Mouse (Mus musculus): Measurements from ENCODE around the gene Slit1. TPM values are rescaled to one million over a fixed set of nuclear protein-coding genes. Genes with fewer than 3 reads are reported as not detected.

The Slit1 gene
- total RNA-seq (2021), result under 1 TPM; 0.07 to 0.12 TPM
- long read RNA-seq, experiment 1, result 0 reads
- long read RNA-seq, experiment 2, result 0 reads

DNA sequence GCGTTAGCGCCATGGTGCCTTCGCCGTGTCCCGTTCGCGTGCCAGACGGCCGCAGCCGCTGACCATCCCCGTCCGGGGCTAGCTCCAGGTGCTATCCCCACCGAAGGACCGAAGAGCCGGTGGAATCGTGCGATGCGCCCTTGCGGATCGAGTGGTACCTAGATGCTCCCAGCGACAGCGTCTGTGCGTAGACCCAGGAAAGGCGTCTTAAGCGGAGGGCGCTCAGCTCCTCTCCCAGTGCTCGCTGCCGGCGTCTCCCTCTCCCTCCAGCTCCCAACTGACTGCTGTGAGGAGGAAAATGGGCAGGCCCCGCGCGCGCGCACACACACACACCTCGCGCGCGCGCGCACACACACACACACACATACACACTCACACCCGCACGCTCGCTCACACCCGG is at the start of gene Slit1:
Slit1 (minus strand) TSS at position 270 of the 400 bp plus-strand sequence.
- intact Hi-C loops (cut with DNase I), result no loop called here
- DNase-seq, result no peak

DNA sequence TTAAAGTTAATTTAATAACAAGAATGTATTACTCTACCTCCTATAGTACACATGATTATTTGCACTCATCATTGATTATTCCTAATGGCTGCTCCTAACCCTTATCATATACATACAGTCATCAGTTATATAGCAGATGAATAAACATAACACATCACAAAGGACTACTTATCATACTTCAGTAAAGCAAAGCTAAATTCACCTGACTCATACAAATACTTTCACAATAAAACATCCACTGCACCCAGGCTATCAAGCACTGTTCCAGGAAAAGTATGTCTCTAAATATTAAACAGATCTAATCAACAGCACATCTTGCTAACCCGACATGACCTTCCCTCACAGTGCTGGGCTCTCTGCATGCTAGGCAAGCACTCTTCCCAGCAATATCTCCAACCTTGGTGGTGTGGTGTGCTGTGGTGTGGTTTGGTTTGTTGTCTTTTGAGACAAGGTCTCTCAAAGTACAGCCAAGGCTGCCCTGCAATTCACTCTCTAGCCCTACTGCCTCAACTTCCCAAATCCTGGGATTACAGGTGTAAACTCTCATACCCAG is 49.5 kb upstream of the Slit1 start:
- intact Hi-C loops (cut with DNase I), result no loop called here
- no peak for DNase-seq

DNA sequence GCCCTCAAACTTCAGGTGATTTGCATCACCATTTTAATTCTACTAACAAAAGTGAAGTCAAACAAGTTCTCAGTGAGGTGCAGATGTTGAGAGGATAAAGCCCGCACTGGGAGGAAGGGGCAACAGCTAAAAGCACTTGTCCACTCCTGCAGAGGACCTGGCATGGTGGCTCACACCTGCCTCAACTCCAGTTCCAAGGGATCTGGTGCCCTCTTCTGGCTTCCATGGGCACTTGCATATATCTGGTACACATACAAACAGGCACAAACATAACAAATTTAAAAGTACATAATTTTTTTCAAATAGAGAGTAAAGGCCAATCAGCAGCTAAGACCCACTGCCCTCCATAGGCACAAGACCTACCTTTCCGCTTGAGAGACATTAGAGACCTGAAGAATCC is 47.9 kb upstream of the Slit1 start:
- intact Hi-C loops (cut with DNase I), result no loop called here
- no peak for DNase-seq

DNA sequence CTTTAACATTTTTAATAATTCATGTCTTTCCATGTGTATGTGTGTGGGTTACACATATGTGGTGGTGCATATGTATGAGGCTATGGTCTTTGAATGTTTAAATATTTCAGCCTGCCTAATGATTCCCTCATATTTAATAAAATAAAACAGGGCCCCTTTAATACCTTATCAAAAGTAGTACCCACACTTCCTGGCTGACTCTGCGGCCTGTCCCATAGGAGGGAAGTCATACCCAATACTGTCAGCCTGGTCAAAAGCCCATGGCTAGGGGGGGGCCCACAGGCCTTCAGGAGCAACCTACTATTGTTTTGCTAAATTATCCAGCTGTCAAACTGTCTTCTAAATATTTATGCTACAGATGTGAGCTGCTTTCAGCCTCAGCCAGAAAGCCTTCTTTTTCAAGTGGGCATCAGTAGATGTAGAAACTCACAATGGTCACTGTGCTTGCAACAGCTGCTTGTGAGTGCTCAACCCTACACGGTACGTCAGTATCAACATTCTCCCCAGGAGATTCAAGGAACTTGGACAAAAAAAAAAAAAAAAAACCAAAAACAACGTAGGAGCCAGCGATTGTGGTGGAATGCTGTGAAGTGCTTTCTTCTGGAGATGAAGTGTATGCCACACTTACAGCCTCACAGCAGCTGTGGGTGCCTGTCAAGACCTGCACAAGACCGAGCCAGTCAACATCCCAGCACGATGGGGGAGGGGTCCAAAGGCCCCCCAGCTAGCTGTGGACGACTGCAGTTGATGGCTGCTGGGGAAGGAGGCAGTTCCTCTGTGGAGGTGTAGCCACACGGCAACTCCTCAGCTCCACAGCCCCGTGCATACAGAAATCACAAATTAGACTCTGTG is 45.9 kb upstream of the Slit1 start:
- DNase-seq, result no peak
- intact Hi-C loops (cut with DNase I), result no loop called here

DNA sequence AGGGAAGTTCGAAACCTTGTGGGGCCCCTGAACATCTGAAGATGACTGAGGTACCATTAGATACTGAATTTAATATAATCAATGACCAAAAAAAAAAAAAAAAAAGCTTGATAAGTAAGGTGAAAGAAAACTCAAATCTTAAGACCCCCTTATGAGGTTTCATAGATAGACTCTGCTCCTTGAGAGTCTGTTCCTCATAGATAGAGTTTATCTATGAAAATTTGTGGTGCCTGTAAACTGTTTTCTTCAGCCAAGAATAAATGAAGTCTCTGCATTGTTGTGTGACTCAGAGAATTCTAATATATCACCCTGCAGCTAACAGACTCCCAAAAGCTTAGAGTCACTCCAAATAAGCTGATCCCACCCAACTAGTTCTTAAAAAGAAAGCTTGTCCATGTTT is 43.4 kb upstream of the Slit1 start:
- no peak for DNase-seq
- intact Hi-C loops (cut with DNase I), result no loop called here

DNA sequence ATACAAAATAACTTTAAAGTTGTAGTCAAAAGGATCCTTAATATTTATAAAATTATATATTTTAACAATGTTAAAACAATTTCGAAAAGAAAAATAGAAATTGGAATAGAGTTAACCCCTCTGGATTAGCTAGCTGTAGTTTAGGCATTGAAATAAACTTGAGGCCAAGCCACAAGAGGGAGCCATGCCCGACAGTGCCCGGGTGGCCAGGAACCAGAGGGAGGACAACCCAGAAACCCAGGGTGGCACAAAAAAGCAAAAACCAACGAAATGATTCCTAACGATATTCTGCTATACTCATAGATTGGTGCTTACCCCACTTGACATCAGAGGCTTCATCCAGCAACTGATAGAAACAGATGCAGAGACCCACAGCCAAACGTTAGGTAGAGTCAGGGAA is 34.0 kb upstream of the Slit1 start:
- DNase-seq, result peak in 1 of 2 experiments; percentile 21
- intact Hi-C loops (cut with DNase I), result no loop called here

DNA sequence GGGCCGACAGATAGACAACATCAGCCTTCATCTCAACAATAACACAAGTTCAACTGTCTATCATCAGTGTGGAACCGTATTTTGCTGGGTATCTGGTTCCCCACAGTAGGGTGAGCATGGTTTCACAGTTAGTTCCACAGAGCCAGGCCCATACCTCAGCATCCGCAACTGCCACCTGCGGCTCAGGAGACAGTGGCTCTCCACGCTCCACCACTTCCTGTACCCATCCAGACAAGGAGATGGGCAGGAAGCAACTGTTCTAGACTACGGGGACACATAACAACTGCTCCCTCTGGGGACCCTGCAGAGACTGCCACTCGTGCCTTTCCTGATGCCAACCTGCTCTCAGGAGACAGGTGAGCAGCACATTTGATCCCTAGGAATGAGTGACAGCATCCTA is 25.2 kb upstream of the Slit1 start:
- intact Hi-C loops (cut with DNase I), result no loop called here
- no peak for DNase-seq

DNA sequence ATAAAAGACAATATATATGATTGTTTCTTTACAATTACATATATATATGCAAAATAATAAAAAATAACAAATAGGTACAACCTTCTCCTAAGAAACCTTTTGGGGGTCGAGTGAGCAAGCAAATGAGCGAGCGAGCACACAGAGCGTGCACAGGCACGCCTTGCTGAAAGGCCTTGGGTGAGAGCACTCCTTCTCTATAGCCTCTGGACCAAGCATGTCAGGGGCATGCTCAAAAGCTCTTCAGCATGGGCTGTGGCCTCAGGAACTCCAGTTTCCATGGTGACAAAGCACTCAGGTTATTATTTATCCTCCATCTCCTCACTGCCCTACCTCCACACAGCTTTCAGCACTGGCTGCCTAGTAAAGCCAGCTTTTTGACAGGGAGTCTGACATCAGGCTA is 23.2 kb upstream of the Slit1 start:
- DNase-seq, result no peak
- intact Hi-C loops (cut with DNase I), result no loop called here

DNA sequence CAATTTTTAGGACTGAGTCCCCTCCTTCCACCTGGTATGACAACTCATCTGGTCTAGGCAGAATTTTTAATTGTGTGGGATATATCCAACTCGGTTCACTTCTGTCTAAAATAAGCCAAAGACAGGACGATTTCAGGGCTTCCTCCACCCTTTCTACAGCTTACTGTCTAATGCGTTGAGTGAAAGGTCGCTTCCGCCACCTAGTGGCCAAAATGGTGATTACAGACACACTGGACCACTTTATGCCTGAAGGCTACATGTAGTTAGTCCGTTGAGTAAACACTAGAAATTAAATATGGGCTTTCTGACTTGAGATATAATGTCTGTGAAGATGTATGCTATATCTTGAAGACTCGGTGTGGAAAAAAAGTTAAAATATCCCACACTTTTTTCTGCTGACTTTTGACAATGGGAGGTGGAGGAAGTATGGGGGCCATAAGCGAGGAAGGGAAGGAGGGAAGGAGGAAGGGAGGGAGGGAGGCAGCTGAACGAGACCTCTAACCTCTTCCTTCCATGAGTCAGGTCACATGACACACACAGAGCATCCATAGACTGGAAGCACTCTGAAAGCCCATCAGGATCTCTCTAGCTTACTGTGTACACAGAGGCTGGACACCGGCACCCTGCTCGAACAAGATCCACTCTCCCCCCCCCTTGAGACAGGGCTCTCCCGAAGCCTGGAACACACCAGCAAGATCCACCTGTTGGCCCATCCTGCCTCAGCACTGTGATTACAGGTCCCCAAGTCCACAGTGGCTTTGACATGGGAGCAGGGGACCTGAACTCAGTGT is 20.6 kb upstream of the Slit1 start:
- DNase-seq, result peak; percentile 84 to 93
- intact Hi-C loops (cut with DNase I), result loop anchor here (1.0 to 5.0 kb wide), 3 partner anchors 108 to 677 kb away; no protein-coding TSS in a partner anchor

DNA sequence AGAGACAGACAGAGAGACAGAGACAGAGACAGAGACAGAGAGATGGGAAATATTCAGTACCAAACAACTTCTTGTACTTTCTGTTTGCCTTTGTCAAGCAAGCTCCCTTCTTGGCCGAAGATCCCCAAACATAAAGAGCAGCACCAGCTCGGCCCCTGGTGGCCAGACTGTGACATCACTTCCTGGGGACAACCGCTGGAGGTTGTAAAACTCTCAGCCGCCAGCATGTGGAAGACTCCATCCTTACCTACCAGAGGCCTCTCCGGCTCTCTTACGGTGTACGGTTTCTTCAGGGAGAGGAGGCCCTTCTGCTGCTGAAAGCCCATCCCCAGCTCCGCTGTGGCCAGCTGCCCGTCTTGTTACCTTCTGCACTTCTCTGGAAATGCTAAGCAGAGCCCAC is 18.1 kb upstream of the Slit1 start:
- DNase-seq, result peak in 1 of 2 experiments; percentile 32
- intact Hi-C loops (cut with DNase I), result loop anchor here (5.0 kb wide), 2 partner anchors 444 to 674 kb away; no protein-coding TSS in a partner anchor

DNA sequence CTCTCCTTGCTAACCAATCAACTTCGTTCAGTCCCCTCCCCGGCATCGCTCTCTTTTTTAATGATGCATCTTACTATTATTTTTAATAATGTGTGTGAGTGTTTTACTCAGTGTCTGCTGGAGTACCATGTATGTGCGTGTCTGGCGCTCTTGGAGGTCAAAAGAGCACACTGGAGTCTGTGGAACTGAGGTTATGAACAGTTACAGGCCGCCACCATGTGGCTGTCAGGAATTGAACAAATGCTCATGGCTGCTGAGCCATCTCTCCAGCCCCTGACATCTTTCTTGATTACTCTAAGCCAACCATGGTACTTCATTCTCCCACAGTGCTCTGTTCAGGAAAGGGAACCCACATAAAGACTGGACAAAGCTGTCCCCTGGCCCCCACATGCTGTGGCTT is 16.3 kb upstream of the Slit1 start:
- intact Hi-C loops (cut with DNase I), result loop anchor here (5.0 kb wide), 2 partner anchors 442 to 672 kb away; no protein-coding TSS in a partner anchor
- DNase-seq, result no peak

DNA sequence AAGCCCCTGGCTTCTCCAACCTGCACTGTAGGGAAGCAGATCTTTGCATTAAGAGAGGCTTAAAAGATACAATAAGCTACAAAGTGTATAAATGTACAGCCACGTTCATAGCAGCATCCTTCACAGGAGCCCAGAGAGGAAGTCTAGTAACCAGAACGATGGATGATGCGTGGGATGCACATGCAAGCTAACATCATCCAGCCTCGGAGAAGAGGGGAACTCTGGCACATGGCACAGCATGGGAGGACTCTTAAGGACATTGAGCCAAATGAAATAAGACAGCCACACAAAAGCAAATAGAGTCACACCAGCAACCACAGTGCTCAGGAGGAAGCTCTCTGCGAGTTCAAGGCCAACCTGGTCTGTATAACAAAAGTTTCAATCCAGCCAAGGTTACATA is 15.8 kb upstream of the Slit1 start:
- intact Hi-C loops (cut with DNase I), result no loop called here
- no peak for DNase-seq

DNA sequence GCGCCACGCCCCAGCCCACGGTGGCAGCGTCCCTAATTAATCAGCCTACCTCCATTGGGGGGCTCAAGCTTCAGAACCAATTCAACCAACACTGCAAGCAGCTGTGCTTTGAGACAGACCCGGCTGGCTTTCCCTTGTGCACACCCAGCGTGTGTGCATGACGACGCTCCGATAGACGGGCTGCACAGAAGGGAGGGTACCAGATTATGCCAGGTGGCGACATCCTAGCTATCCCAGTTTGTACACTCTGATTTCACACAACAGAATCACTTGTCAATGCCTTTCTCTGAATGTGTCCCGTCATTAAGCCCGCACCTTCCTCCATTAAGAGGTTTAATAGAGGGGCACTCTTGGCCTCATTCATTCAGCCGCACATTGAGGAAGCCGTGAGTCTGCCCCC is 11.3 kb upstream of the Slit1 start:
- intact Hi-C loops (cut with DNase I), result no loop called here
- DNase-seq, result no peak

DNA sequence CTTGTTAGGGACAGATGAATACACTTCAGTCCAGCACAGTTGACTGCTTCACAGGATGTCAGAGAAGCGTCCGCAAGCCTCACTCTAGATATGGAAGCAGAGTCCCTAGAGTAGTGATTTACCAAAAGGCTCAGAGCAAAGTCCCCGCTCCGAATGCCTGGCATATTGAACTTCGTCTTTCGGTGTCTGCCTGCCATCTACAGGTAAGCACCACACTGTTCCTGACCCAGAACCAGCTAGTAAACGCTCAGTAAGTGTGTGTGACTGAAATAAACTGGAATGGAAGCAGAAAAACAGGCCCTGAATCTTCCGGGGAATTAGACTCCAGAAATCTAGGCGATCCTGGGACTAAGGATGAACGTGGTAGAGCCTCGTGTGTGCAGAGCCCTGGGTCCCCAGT is 8.4 kb upstream of the Slit1 start:
- no peak for DNase-seq
- intact Hi-C loops (cut with DNase I), result no loop called here

DNA sequence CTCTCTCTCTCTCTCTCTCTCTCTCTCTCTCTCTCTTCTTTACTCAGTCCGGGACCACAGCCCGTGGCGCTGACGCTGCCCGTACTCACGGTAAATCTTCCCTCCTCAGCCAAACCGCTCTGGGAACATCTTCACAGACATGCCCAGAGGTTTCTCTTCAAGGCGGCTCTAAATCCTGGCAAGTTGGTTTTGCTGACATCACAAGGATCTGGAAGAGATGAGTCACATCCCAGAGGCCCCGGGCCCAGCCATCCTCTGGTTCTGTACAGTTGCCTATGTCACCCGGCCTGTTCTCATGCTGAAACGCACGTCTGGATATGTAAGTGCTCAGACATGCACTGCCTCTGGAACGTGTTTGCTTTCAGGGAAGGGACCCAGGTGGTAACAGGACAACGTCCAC is 4.0 kb upstream of the Slit1 start:
- intact Hi-C loops (cut with DNase I), result no loop called here
- DNase-seq, result no peak

DNA sequence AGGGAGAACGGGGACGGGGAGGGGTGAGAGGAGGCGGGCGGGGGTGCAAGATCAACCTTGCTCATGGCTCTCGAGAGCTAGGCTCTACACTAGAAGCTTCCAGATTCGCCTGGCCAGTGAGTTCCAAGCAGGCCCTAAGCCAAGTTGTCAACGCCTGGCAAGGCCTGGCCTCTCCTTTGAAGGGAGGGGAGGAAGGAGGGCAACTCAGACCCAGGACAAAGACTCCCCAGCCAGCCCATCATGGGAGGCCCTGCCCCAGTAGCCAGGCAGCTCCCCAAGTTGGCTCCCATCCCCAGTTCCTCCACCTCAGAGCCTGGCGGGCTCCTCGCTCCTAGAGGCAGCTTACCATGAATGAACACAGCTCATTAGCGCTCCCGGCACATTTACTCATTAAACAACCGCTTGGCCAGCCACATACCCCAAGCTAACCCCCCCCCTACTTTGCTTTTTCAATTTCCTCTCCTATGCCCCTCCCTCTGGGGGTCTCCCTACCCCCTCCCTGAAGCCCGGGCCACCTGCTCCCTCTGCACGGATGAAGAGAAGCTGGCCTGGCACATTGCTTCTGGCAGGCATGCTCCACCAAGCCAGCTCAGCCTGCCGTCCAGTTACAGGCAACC is 2.6 kb upstream of the Slit1 start:
- DNase-seq, result peak; percentile 18 to 32
- intact Hi-C loops (cut with DNase I), result no loop called here

DNA sequence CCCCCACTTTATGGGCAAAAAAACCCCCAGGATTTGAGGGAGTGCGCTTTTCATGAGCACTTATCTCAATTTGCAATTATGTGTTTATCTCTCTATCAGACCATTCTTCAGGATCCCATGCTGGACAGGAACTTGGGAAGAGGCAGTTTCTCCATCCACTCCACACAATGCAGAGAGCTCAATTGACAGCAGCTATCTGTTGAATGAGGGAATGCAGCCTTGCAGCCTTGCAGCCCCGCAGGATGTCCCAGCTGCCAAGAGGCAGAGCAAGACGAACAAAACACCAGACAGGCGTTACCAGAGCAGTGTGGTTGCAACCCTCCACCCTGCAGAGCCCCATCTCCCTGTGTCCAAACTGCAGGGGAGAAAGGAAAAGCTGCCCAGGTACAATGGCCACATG is 4.6 kb downstream of the Slit1 start:
- intact Hi-C loops (cut with DNase I), result no loop called here
- DNase-seq, result no peak

DNA sequence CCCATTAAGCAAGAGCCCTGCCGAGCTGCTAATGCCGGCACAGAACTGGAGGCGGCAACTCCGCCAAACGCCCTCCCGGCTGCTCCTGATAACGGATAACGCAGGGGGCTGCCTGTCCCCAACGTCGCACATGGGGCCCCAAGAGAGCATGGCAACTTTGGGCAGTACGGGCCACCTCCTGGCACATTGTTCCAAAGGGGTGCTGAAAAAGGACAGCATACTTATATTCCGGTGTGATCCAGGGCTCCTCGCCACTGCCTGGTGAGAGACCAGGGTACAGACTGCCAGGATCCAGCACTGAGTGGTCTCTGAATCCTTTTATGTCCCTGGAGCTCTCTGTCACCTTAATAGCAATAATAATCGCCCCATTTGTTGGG is 5.0 kb downstream of the Slit1 start:
- intact Hi-C loops (cut with DNase I), result no loop called here
- DNase-seq, result no peak

DNA sequence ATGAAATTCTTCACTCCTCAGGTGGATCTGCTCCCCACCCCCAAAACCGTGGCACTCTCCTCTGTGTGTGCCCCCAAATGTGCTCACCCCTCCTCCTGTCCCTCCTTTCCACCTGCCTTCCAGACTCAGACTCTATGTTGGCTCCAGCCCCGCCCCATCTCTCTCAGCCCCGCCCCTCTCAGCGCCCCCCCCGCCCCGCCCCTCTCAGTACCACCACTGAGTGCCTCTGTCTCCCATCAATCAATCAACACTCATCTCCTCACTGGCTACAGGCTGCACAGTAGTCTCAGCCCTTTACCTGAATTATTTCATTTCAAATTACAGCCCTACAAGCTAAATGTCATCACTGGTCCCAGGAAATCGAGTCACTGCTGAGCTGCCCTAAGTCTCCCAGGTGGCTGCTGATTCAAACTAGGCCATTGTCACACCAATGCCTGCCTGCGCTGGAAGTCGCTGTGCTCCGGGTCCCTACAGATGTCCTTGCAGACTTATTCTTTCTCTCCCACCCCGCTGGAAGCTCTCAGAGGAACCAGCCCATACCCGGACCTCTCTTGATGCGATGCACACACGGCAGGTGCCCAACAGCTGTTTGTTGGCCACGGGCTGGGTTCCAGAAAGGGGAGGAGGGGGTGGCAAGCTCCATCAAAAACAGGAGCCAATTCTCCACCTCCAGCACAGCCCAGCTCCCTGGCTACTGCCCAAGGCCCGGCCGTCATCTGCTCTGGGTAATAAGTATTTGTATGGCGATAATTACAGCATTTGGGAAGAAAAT is 5.6 kb downstream of the Slit1 start:
- intact Hi-C loops (cut with DNase I), result no loop called here
- DNase-seq, result no peak

DNA sequence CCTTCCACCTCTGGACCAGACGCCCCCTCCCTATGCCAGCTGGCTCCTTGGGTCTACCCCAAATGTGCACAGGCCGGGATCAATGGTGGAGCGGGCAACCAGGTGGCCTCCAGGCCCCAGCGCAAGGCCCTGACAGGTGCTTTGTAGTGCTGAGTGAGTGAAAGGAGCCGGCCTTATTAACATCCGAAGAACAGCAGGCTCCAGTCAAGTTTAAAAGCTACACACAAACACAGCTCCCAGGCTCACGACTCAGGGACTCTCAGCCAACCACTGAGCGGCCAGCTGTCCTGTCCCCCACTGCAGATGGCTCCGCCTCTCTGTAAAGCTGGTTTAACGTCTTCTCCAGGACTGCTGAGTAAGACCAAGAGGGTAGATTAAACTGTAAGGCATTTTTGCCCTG is 8.8 kb downstream of the Slit1 start:
- DNase-seq, result no peak
- intact Hi-C loops (cut with DNase I), result no loop called here
